Mouse (Mus musculus): Measurements from ENCODE around the gene Fthl17e. TPM values are rescaled to one million over a fixed set of nuclear protein-coding genes. Genes with fewer than 3 reads are reported as not detected.

The Fthl17e gene
- polyA plus RNA-seq (2012; rRNA removed; ENCODE audit: low replicate concordance), result not detected in 2 replicates

GRCm38 (mm10) chrX:9033193-9033592 is at the start of gene Fthl17e:
Gene Fthl17e (plus strand): TSS chrX:9033493.

GRCm38 (mm10) chrX:8986655-8987054 is 46.6 kb upstream of the Fthl17e start, which contains the start of gene Fthl17d:
Gene Fthl17d (minus strand): TSS chrX:8986755.

GRCm38 (mm10) chrX:9062715-9063114 is 29.4 kb downstream of the Fthl17e start, which contains the start of gene Fthl17f:
Gene Fthl17f (plus strand): TSS chrX:9063015.

Other genes with a start within 250 kb of the Fthl17e start
- gene Ssxb5, start 229.8 kb upstream of the Fthl17e start, polyA plus RNA-seq (2012; rRNA removed; ENCODE audit: low replicate concordance), result not detected in 2 replicates
- gene Gm6592, start 189.5 kb upstream of the Fthl17e start, polyA plus RNA-seq (2012; rRNA removed; ENCODE audit: low replicate concordance), result not detected in 2 replicates
- gene Gm5751, start 159.2 kb upstream of the Fthl17e start, polyA plus RNA-seq (2012; rRNA removed; ENCODE audit: low replicate concordance), result not detected in 2 replicates
- 1.5 and 1.9 TPM in 2 replicates for gene B630019K06Rik, start 141.1 kb upstream of the Fthl17e start, polyA plus RNA-seq (2012; rRNA removed; ENCODE audit: low replicate concordance)
- not detected in 2 replicates for gene Fthl17b, start 70.5 kb upstream of the Fthl17e start, polyA plus RNA-seq (2012; rRNA removed; ENCODE audit: low replicate concordance)
- not detected in 2 replicates for gene Fthl17c, start 56.9 kb upstream of the Fthl17e start, polyA plus RNA-seq (2012; rRNA removed; ENCODE audit: low replicate concordance)
- gene Fthl17d, start 46.7 kb upstream of the Fthl17e start, polyA plus RNA-seq (2012; rRNA removed; ENCODE audit: low replicate concordance), result not detected in 2 replicates
- gene Fthl17f, start 29.5 kb downstream of the Fthl17e start, polyA plus RNA-seq (2012; rRNA removed; ENCODE audit: low replicate concordance), result not detected in 2 replicates
- gene 4930402K13Rik, start 71.1 kb downstream of the Fthl17e start, polyA plus RNA-seq (2012; rRNA removed; ENCODE audit: low replicate concordance), result not detected in 2 replicates
- gene Lancl3, start 166.4 kb downstream of the Fthl17e start, polyA plus RNA-seq (2012; rRNA removed; ENCODE audit: low replicate concordance), result 0.02 and 0.15 TPM in 2 replicates
- gene Gm14862, start 223.4 kb downstream of the Fthl17e start, polyA plus RNA-seq (2012; rRNA removed; ENCODE audit: low replicate concordance), result not detected in 2 replicates
- 2.7 and 3.6 TPM in 2 replicates for gene Xk, start 239.3 kb downstream of the Fthl17e start, polyA plus RNA-seq (2012; rRNA removed; ENCODE audit: low replicate concordance)

All from duodenum, adult 2 months (tissue).